Mouse (Mus musculus) liver, adult 2 months (tissue): ENCODE data around the gene Fgf14. TPM values are rescaled to one million over a fixed set of nuclear protein-coding genes. Genes with fewer than 3 reads are reported as not detected.

Experiments used
- DNase-seq: peaks from one replicate; pipeline ENCODE4 v3.0.0-alpha.2; 2011; ENCODE audit warnings: low read depth, low spot score; ENCODE audit errors: extremely low read depth
- H3K27ac ChIP-seq: fragments of 200-500 bp; replicated peaks from 2 replicates; pipeline ENCODE4 v1.5.1; 2012; ENCODE audit warnings: low read depth, mild to moderate bottlenecking, control low read depth, inconsistent platforms, low read length; ENCODE audit not compliant: insufficient read depth
- H3K27me3 ChIP-seq: fragments of 200-500 bp; 2 replicates; pipeline ENCODE4 v1.6.1; 2012; ENCODE audit warnings: mild to moderate bottlenecking, moderate library complexity, low read length, inconsistent platforms; ENCODE audit not compliant: control insufficient read depth, insufficient read depth
- H3K36me3 ChIP-seq: fragments of 200-500 bp; 2 replicates; pipeline ENCODE4 v1.6.1; 2012; ENCODE audit warnings: low read length, inconsistent platforms; ENCODE audit not compliant: control insufficient read depth, insufficient read depth
- H3K4me1 ChIP-seq: fragments of 200-500 bp; 2 replicates; pipeline ENCODE4 v1.6.1; 2011; ENCODE audit warnings: low read length; ENCODE audit not compliant: control insufficient read depth, insufficient read depth
- H3K4me3 ChIP-seq: fragments of 200-500 bp; 2 replicates; pipeline ENCODE4 v1.5.1; 2011; ENCODE audit warnings: low read depth, mild to moderate bottlenecking, control low read depth, low read length, moderate library complexity; ENCODE audit not compliant: insufficient read depth
- H3K79me2 ChIP-seq: fragments of 200-500 bp; 2 replicates; pipeline ENCODE4 v1.6.1; 2012; ENCODE audit warnings: inconsistent platforms, mild to moderate bottlenecking, low read length, moderate library complexity; ENCODE audit not compliant: control insufficient read depth, insufficient read depth
- H3K9ac ChIP-seq: fragments of 200-500 bp; 2 replicates; pipeline ENCODE4 v1.6.1; 2012; ENCODE audit warnings: low read depth, mild to moderate bottlenecking, control low read depth, inconsistent platforms, low read length
- CTCF ChIP-seq: fragments of 200-500 bp; IDR thresholded peaks from 2 replicates; pipeline ENCODE4 v1.5.1; 2011; ENCODE audit warnings: low read depth, low read length, control low read depth
- POLR2A ChIP-seq: fragments of 200-500 bp; IDR thresholded peaks from 2 replicates; pipeline ENCODE4 v1.6.1; 2011; ENCODE audit warnings: low read length, control low read depth; ENCODE audit not compliant: insufficient read depth; ENCODE audit errors: extremely low read depth
- WGBS: fragments of 180-500 bp; shearing (Covaris S2); methylation state at CpG from one replicate; pipeline ENCODE4 v1.1.7; 2018; 5-methylcytosine and 5-hydroxymethylcytosine counted together
- polyA plus RNA-seq: library from polyadenylated mRNA; depleted of rRNA; stranded (reverse); fragments of >200 nt; gene quantifications from 2 replicates; pipeline ENCODE4 v1.2.3, GENCODE M21; 2012
- total RNA-seq: library from RNA; depleted of rRNA; stranded (reverse); fragments of >200 nt; gene quantifications from 2 replicates; pipeline ENCODE4 v1.2.3, GENCODE M21; 2014

Fgf14 gene
- total and polyA plus RNA-seq, 2 experiments, result not detected

DNA sequence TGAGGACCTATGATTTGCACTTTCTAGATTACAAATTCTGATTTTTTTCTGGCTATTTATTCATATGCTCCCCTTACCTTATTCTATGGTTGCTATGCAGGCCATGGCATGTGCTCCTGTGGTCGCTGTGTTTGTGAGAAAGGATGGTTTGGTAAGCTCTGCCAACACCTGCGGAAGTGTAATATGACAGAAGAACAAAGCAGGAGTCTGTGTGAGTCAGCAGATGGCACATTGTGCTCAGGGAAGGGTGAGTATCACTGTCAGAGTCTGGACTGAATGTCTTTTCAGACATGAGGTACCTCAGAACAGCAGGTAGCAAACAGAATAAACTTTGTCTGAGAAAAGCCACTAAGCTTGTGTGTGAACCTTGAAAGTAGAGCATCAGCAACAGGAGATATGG is 710.4 kb downstream of the Fgf14 start:
- H3K4me1 ChIP-seq, result no peaks in the 10 kb centered on the region
- H3K27me3 ChIP-seq, result no peaks in the 10 kb centered on the region
- no peak overlapping the region for H3K27ac ChIP-seq
- no peaks in the 10 kb centered on the region for H3K36me3 ChIP-seq
- WGBS, result 52% methylated on average over 2 of the region's 2 CpGs
- TF ChIP-seq POLR2A, result no peak
- TF ChIP-seq CTCF, result no peak
- no peak overlapping the region for H3K9ac ChIP-seq
- no peak overlapping the region for H3K4me3 ChIP-seq
- DNase-seq, result no peak
- H3K79me2 ChIP-seq, result no peaks in the 10 kb centered on the region
